Mouse (Mus musculus) CH12.LX (cell line): ENCODE measurements around the gene Rac1.

ENCODE experiments used
- CTCF ChIP-seq, 2 experiments: IDR thresholded peaks in 1 of 2; conservative IDR thresholded peaks in 1 of 2; 2 replicates each; pipeline ENCODE4 v1.5.1; 2011 to 2012; ENCODE audit warnings: low read depth in 2 of 2, low read length in 2 of 2, improper control_type of control experiment in 1 of 2, inconsistent platforms in 1 of 2, mild to moderate bottlenecking in 1 of 2, moderate library complexity in 1 of 2
- ELF1 ChIP-seq: IDR thresholded peaks from 2 replicates; pipeline ENCODE4 v1.6.1; 2014; ENCODE audit warnings: low read depth, mild to moderate bottlenecking, inconsistent platforms, low read length, improper control_type of control experiment
- EP300 ChIP-seq: IDR thresholded peaks from 2 replicates; pipeline ENCODE4 v1.6.1; 2011; ENCODE audit warnings: low read length, improper control_type of control experiment
- JUND ChIP-seq: conservative IDR thresholded peaks from 2 replicates; pipeline ENCODE4 v1.6.1; 2011; ENCODE audit warnings: low read depth, low read length, improper control_type of control experiment
- KAT2A ChIP-seq: IDR thresholded peaks from 2 replicates; pipeline ENCODE4 v1.6.1; 2012; ENCODE audit warnings: low read length, improper control_type of control experiment, inconsistent platforms; ENCODE audit not compliant: insufficient replicate concordance
- MAFK ChIP-seq: IDR thresholded peaks from 2 replicates; pipeline ENCODE4 v1.6.1; 2011; ENCODE audit warnings: low read length, improper control_type of control experiment; ENCODE audit not compliant: insufficient replicate concordance
- MAX ChIP-seq: IDR thresholded peaks from 2 replicates; pipeline ENCODE4 v1.6.1; 2011; ENCODE audit warnings: low read length, improper control_type of control experiment
- MEF2A ChIP-seq: IDR thresholded peaks from 2 replicates; pipeline ENCODE4 v1.6.1; 2014; ENCODE audit warnings: low read depth, mild to moderate bottlenecking, inconsistent platforms, low read length, improper control_type of control experiment, borderline replicate concordance
- POLR2A ChIP-seq: IDR thresholded peaks from 2 replicates; pipeline ENCODE4 v1.6.1; 2011; ENCODE audit warnings: low read depth, mild to moderate bottlenecking, improper control_type of control experiment, low read length
- RAD21 ChIP-seq: IDR thresholded peaks from 2 replicates; pipeline ENCODE4 v1.6.1; 2011; ENCODE audit warnings: low read depth, mild to moderate bottlenecking, low read length, improper control_type of control experiment, moderate library complexity
- ZC3H11A ChIP-seq: IDR thresholded peaks from 2 replicates; pipeline ENCODE4 v1.6.1; 2012; ENCODE audit warnings: low read depth, mild to moderate bottlenecking, inconsistent platforms, low read length, improper control_type of control experiment
- ZKSCAN1 ChIP-seq: IDR thresholded peaks from 2 replicates; pipeline ENCODE4 v1.6.1; 2012; ENCODE audit warnings: low read depth, inconsistent platforms, low read length, improper control_type of control experiment, borderline replicate concordance

GRCm38 (mm10) chr5:143471953-143472618, 55.8 kb downstream of the Rac1 start:
- no peak for TF ChIP-seq EP300
- TF ChIP-seq ZC3H11A = no peak
- TF ChIP-seq ELF1 = no peak
- no peak for TF ChIP-seq CTCF (conservative IDR thresholded peaks at IDR 0.05 in 1 of 2, IDR thresholded peaks at IDR 0.05 in 1 of 2; ENCODE audit: low read depth in 2 of 2, low read length in 2 of 2)
- no peak for TF ChIP-seq POLR2A
- TF ChIP-seq ZKSCAN1 = no peak
- TF ChIP-seq MAX = no peak
- no peak for TF ChIP-seq KAT2A
- no peak for TF ChIP-seq RAD21
- no peak for TF ChIP-seq MEF2A
- TF ChIP-seq MAFK = no peak
- no peak for TF ChIP-seq JUND
